Mouse (Mus musculus) kidney, postnatal 25 days (tissue): ENCODE measurements around the gene Fpr-rs6.

ENCODE experiments used
- DNase-seq, 2 experiments: peaks; one replicate each; pipeline ENCODE4 v3.0.0; 2021; ENCODE audit warnings: mixed read lengths in 2 of 2

Gene Fpr-rs6

GRCm38 (mm10) chr17:20182997-20183396 lies at the start of gene Fpr-rs6:
Fpr-rs6 (minus strand) TSS chr17:20183097.
- DNase-seq: no peak
